Comparison of ENCODE assay signal across 8 mouse cellular contexts in genomic region chr9:116122969-116123589, GRCm38 (mm10). TPM values are rescaled to one million over a fixed set of nuclear protein-coding genes. Genes with fewer than 3 reads are reported as not detected.
DNase-seq lines count a peak whose midpoint lies in the region; ATAC-seq and TF ChIP-seq lines count a peak whose summit lies in the region.

No protein-coding gene starts in this region.

- H3K27ac ChIP-seq in heart, adult 2 months = no peak overlapping the region; the same call in 1 of the 2 replicates
- peak overlapping the region; percentile 49; the same call in 1 of the 2 replicates for H3K27ac ChIP-seq in liver, postnatal 0 days (ENCODE audit: low read depth)

- H3K4me1 ChIP-seq in heart, adult 2 months (ENCODE audit: control insufficient read depth, insufficient read depth, low read length) = peaks cover 7% of the 10 kb centered on the region
- peaks cover 6% of the 10 kb centered on the region for H3K4me1 ChIP-seq in liver, postnatal 0 days (ENCODE audit: insufficient read depth)

- H3K4me2 ChIP-seq in liver, postnatal 0 days (ENCODE audit: low read depth, low read length) = no peak overlapping the region

- no peak for TF ChIP-seq CTCF in heart, adult 2 months (IDR thresholded peaks at IDR 0.05)
- TF ChIP-seq CTCF in liver, postnatal 0 days (IDR thresholded peaks at IDR 0.05; ENCODE audit: low read depth) = no peak

- no peak for TF ChIP-seq EP300 in heart, adult 2 months (IDR thresholded peaks at IDR 0.05; ENCODE audit: insufficient read depth, low read depth, low read length)
- no peak for TF ChIP-seq EP300 in liver, postnatal 0 days (IDR thresholded peaks at IDR 0.05; ENCODE audit: low read depth)

- no peaks in the 10 kb centered on the region; the same call in 1 of the 2 replicates for H3K36me3 ChIP-seq in heart, adult 2 months (ENCODE audit: control insufficient read depth, insufficient read depth, low read length)
- H3K36me3 ChIP-seq in liver, postnatal 0 days (replicated peaks; ENCODE audit: insufficient read depth, low read length) = peaks cover 50% of the 10 kb centered on the region

- intact Hi-C loops in heart, adult 2 months (cut with DNase I) = no loop called here
- intact Hi-C loops in left cerebral cortex, postnatal 4 days (cut with DNase I) = no loop called here

- no peak overlapping the region for H3K9ac ChIP-seq in heart, adult 2 months (ENCODE audit: low read depth, low read length)
- H3K9ac ChIP-seq in liver, postnatal 0 days (replicated peaks) = no peak overlapping the region; the same call in 1 of the 2 replicates

- ATAC-seq in granulocyte monocyte progenitor cell, adult 5-6 weeks (replicated peaks; ENCODE audit: poor library complexity, severe bottlenecking) = peak; percentile 50
- peak; percentile 63 for ATAC-seq in liver, postnatal 0 days

- WGBS in heart, adult 2 months = 43% methylated on average over 9 of the region's 9 CpGs
- 23% methylated on average over 9 of the region's 9 CpGs for WGBS in liver, postnatal 0 days (ENCODE audit: insufficient replicate concordance)

- DNase-seq in heart, adult 18-20 months = peak; percentile 30 to 57
- DNase-seq in heart, adult 2 months = no peak
- DNase-seq in A20 (ENCODE audit: low read depth, low spot score) = peak; percentile 81
- peak; percentile 55 for DNase-seq in liver, postnatal 0 days
- DNase-seq in thymus, postnatal 25 days = peak; percentile 57
- DNase-seq in cerebellum, adult 9-11 months = no peak
- DNase-seq in left cerebral cortex, postnatal 4 days = no peak

- H3K79me2 ChIP-seq in heart, adult 2 months (replicated peaks; ENCODE audit: control insufficient read depth, insufficient read depth, low read length) = no peaks in the 10 kb centered on the region

- H3K27me3 ChIP-seq in heart, adult 2 months (ENCODE audit: control insufficient read depth, insufficient read depth, low read length) = no peaks in the 10 kb centered on the region
- H3K27me3 ChIP-seq in liver, postnatal 0 days (ENCODE audit: insufficient read depth, low read length) = no peaks in the 10 kb centered on the region

- no peak overlapping the region for H3K4me3 ChIP-seq in heart, adult 2 months
- no peak overlapping the region for H3K4me3 ChIP-seq in liver, postnatal 0 days (ENCODE audit: low read depth, low read length)

- no peaks in the 10 kb centered on the region for H3K9me3 ChIP-seq in liver, postnatal 0 days (ENCODE audit: low read length)

- no peak for TF ChIP-seq POLR2A in heart, adult 2 months (IDR thresholded peaks at IDR 0.05; ENCODE audit: insufficient read depth, low read depth, low read length)

RNA-seq across cellular contexts. Expression of gene Tgfbr2, which starts 52.1 kb away (rescaled TPM):
- 10 to 100 TPM; 28.7 to 33.6 TPM for total RNA-seq in heart, adult 18-20 months (2021)
- 10 to 100 TPM; 32.5 to 36.3 TPM for total RNA-seq in heart, adult 2 months (2021)
- polyA plus RNA-seq in heart, adult 2 months (2012; rRNA removed) = 23.8 and 32.7 TPM in 2 replicates
- 6.8 and 9.5 TPM in 2 replicates for total RNA-seq in granulocyte monocyte progenitor cell, adult 5-6 weeks (2014; fragmentation: Nextera tagmentation)
- 4.3 and 6.5 TPM in 2 replicates for total RNA-seq in granulocyte monocyte progenitor cell, adult 5-6 weeks (2017)
- polyA plus RNA-seq in liver, postnatal 0 days (2015; fragmentation: Nextera tagmentation; extraction: Ambion mirVana) = 5.2 and 5.6 TPM in 2 replicates
- total RNA-seq in left cerebral cortex, postnatal 4 days (2021) = 10 to 100 TPM; 11.5 to 12.0 TPM

Comparison
In these comparisons a context has a peak if more than half of its experiments do, and no peak if none do; other contexts are left out.
1. DNase-seq: peak in heart, adult 18-20 months (2 of 2), A20 (single experiment), liver, postnatal 0 days (single experiment) and thymus, postnatal 25 days (single experiment); none in heart, adult 2 months (0 of 2), cerebellum, adult 9-11 months (single experiment) and left cerebral cortex, postnatal 4 days (single experiment).